Mouse (Mus musculus) adrenal gland, postnatal 10 days (tissue): ENCODE measurements at regions not wholly inside any gene's neighbourhood (a gene's known extent, or its start where the extent isn't known, plus 50 kb on each side); places are given as distances from the start of the nearest gene placed in this dataset.
A peak's percentile ranks its signal among the peaks of the same experiment; 100 is the strongest.
"Not testable (repeated sequence)": the region's sequence is repeated elsewhere in the genome, so short reads cannot be mapped to it uniquely, and the experiment has no call there.

Experiments used
- DNase-seq: peaks from one replicate; pipeline ENCODE4 v3.0.0; 2021; ENCODE audit warnings: mixed read lengths

- no peak for DNase-seq
Measured at GRCm38 (mm10) chr4:29282169-29282568, 469.2 kb downstream of the Epha7 start.

GRCm38 (mm10) chr4:29301348-29301747, 488.4 kb downstream of the Epha7 start:
- DNase-seq: peak; percentile 67

GRCm38 (mm10) chr4:29303951-29304350, 491.0 kb downstream of the Epha7 start:
- DNase-seq: no peak

GRCm38 (mm10) chr4:29307245-29307644, 494.3 kb downstream of the Epha7 start:
- no peak for DNase-seq

GRCm38 (mm10) chr4:29323921-29324320, 511.0 kb downstream of the Epha7 start:
- DNase-seq: no peak

GRCm38 (mm10) chr4:29329145-29329544, 516.2 kb downstream of the Epha7 start:
- no peak for DNase-seq

- no peak for DNase-seq
Measured at GRCm38 (mm10) chr4:29331747-29332146, 518.8 kb downstream of the Epha7 start.

GRCm38 (mm10) chr4:29337245-29337644, 524.3 kb downstream of the Epha7 start:
- no peak for DNase-seq

GRCm38 (mm10) chr4:29362191-29362590, 549.3 kb downstream of the Epha7 start:
- DNase-seq: no peak

- no peak for DNase-seq
Measured at GRCm38 (mm10) chr4:29389282-29389681, 576.4 kb downstream of the Epha7 start.

- DNase-seq: no peak
Measured at GRCm38 (mm10) chr4:29390333-29390732, 577.4 kb downstream of the Epha7 start.

- no peak for DNase-seq
Measured at GRCm38 (mm10) chr4:29402143-29402542, 589.2 kb downstream of the Epha7 start.

- no peak for DNase-seq
Measured at GRCm38 (mm10) chr4:29414616-29415015, 601.7 kb downstream of the Epha7 start.

- DNase-seq: no peak
Measured at GRCm38 (mm10) chr4:29420198-29420792, 607.4 kb downstream of the Epha7 start.

- DNase-seq: not testable (repeated sequence)
Measured at GRCm38 (mm10) chr4:29431493-29431892, 618.6 kb downstream of the Epha7 start.

- no peak for DNase-seq
Measured at GRCm38 (mm10) chr4:29463329-29463728, 650.4 kb downstream of the Epha7 start.

GRCm38 (mm10) chr4:29466315-29466714, 653.4 kb downstream of the Epha7 start:
- no peak for DNase-seq

- no peak for DNase-seq
Measured at GRCm38 (mm10) chr4:29480384-29481092, 667.6 kb downstream of the Epha7 start.

GRCm38 (mm10) chr4:29481093-29481715, 668.3 kb downstream of the Epha7 start:
- DNase-seq: no peak

GRCm38 (mm10) chr4:29482407-29482806, 669.5 kb downstream of the Epha7 start:
- no peak for DNase-seq

- no peak for DNase-seq
Measured at GRCm38 (mm10) chr4:29500844-29501243, 687.9 kb downstream of the Epha7 start.

GRCm38 (mm10) chr4:29525051-29525450, 712.1 kb downstream of the Epha7 start:
- no peak for DNase-seq

GRCm38 (mm10) chr4:29525769-29526658, 713.1 kb downstream of the Epha7 start:
- DNase-seq: peak; percentile 10
